ENCODE assay signal across 31 mouse cellular contexts in the genomic region with DNA sequence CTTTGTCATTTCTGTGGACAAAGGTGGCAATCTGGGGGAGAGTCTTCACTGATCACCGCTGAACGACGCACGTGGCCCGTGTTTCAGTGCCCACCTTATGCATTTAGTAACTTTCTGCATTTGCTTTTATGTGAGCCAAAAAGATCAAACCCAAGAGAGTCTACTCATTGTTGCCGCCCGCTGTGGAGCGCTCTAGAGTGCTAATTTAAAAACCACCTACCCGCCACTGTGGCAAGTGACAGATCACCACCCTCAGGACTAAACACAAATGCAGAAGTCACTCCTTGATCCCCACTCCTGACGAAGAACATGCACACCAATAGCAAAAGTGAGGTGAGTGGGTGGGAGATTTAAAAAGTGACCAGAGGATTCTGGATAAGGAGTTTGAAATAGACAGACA.
"Had no signal": no experiment of that assay in that cellular context is flagged by ENCODE, and none has a peak within 500 bp of the region (broad histone marks: within the 10 kb centered on the region; RNA-seq: fewer than 3 reads in every experiment).

No protein-coding gene starts in this region.

- H3K4me3 ChIP-seq: limb, embryonic 10.5 days; limb, embryonic 12.5 days; limb, embryonic 13.5 days; limb, embryonic 15.5 days; liver, embryonic 12.5 days; liver, embryonic 13.5 days; liver, embryonic 15.5 days; lung, embryonic 15.5 days; megakaryocyte, embryonic 14.5 days; midbrain, embryonic 10.5 days; midbrain, embryonic 12.5 days; midbrain, embryonic 13.5 days; midbrain, embryonic 15.5 days; myocyte had no signal

- H3K36me3 ChIP-seq: liver, embryonic 12.5 days; liver, embryonic 13.5 days; liver, embryonic 15.5 days; lung, embryonic 15.5 days; midbrain, embryonic 15.5 days had no signal

- ATAC-seq: liver, embryonic 12.5 days; liver, postnatal 0 days; lung, postnatal 0 days; midbrain, embryonic 13.5 days; midbrain, embryonic 15.5 days; midbrain, embryonic 16.5 days had no signal

- H3K4me1 ChIP-seq: limb, embryonic 13.5 days; liver, embryonic 12.5 days; liver, embryonic 13.5 days; liver, embryonic 15.5 days; lung, embryonic 15.5 days; megakaryocyte, embryonic 14.5 days; midbrain, embryonic 12.5 days had no signal

- H3K9ac ChIP-seq: limb, embryonic 12.5 days; limb, embryonic 13.5 days; limb, embryonic 15.5 days; liver, embryonic 12.5 days; liver, embryonic 13.5 days; liver, embryonic 14.5 days; liver, embryonic 15.5 days; liver, postnatal 0 days; lung, embryonic 14.5 days; lung, embryonic 15.5 days; midbrain, embryonic 12.5 days; midbrain, embryonic 13.5 days; midbrain, embryonic 15.5 days had no signal

- H3K27ac ChIP-seq: limb, embryonic 10.5 days; limb, embryonic 12.5 days; limb, embryonic 13.5 days; limb, embryonic 15.5 days; liver, embryonic 12.5 days; liver, embryonic 13.5 days; liver, embryonic 14.5 days; liver, embryonic 15.5 days; lung, embryonic 15.5 days; macrophage; midbrain, embryonic 10.5 days; midbrain, embryonic 12.5 days; midbrain, embryonic 13.5 days; midbrain, embryonic 15.5 days had no signal

- H3K9me3 ChIP-seq: limb, embryonic 10.5 days; limb, embryonic 12.5 days; limb, embryonic 13.5 days; limb, embryonic 15.5 days; liver, embryonic 12.5 days; liver, embryonic 13.5 days; liver, embryonic 15.5 days; lung, embryonic 15.5 days; midbrain, embryonic 10.5 days; midbrain, embryonic 12.5 days; midbrain, embryonic 13.5 days; midbrain, embryonic 15.5 days had no signal

- H3K27me3 ChIP-seq: limb, embryonic 12.5 days; limb, embryonic 13.5 days; limb, embryonic 15.5 days; liver, embryonic 12.5 days; liver, embryonic 13.5 days; liver, embryonic 15.5 days; lung, embryonic 15.5 days; megakaryocyte, embryonic 14.5 days; midbrain, embryonic 12.5 days; midbrain, embryonic 13.5 days; midbrain, embryonic 15.5 days had no signal

- H3K4me2 ChIP-seq: limb, embryonic 12.5 days; limb, embryonic 13.5 days; limb, embryonic 15.5 days; liver, embryonic 11.5 days; liver, embryonic 12.5 days; liver, embryonic 13.5 days; liver, embryonic 15.5 days; lung, embryonic 14.5 days; lung, embryonic 15.5 days; midbrain, embryonic 11.5 days; midbrain, embryonic 12.5 days; midbrain, embryonic 13.5 days; midbrain, embryonic 15.5 days had no signal

- DNase-seq: left cerebral cortex, postnatal 4 days; liver; liver, embryonic 13.5 days; liver, postnatal 0 days; lung, adult 18-20 months; lung, adult 2 months; lung, embryonic 14.5 days; lung, postnatal 10 days; lung, postnatal 14 days; lung, postnatal 36 days; lung, postnatal 4 days; midbrain, embryonic 14.5 days had no signal
